Mouse (Mus musculus): ENCODE data around the gene Gm20662.
A peak's percentile ranks its signal among the peaks of the same experiment; 100 is the strongest.

Gene Gm20662

GRCm38 (mm10) chr9:108082988-108083431 lies 86.9 kb downstream of the Gm20662 start, which contains the start of gene Rnf123:
Gene Rnf123, minus strand, starts transcription at chr9:108083346.
- DNase-seq (ENCODE audit: extremely low read depth, low read depth, low spot score) = no peak

- DNase-seq (ENCODE audit: extremely low read depth, low read depth, low spot score) = no peak
These were observed 87.4 kb downstream of the Gm20662 start for GRCm38 (mm10) chr9:108083561-108083960.

GRCm38 (mm10) chr9:108085261-108085660 lies 89.1 kb downstream of the Gm20662 start:
- no peak for DNase-seq (ENCODE audit: extremely low read depth, low read depth, low spot score)

- DNase-seq (ENCODE audit: extremely low read depth, low read depth, low spot score) = no peak
These were observed 94.5 kb downstream of the Gm20662 start for GRCm38 (mm10) chr9:108090611-108091120.

DNA sequence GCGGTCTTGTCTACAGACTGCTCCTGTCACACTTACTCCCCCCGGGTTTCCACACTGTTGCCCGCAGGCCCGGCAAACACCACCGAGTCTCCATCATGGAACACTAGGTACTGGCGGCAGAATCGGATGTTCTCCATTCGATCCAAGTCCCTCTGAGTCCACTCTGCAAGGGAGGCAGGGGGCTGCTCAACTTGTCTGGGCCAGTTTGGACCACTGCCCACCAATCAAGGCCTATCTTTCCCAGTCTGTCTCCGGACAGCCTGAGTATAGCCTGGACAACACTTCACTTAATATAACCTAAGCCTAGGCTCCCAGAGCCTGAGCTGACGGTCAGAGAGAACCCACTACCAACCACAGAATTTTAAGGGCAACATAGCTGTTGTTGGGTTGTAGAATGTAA lies 97.4 kb downstream of the Gm20662 start:
- no peak for DNase-seq (ENCODE audit: extremely low read depth, low read depth, low spot score)

- DNase-seq (ENCODE audit: extremely low read depth, low read depth, low spot score) = peak; percentile 52
These were observed 98.2 kb downstream of the Gm20662 start, which contains the start of gene Apeh for GRCm38 (mm10) chr9:108094184-108094941. Gene Apeh, minus strand, starts transcription at chr9:108094606.

Measured in fat pad, adult 2 months (tissue).